Mouse (Mus musculus): ENCODE data around the gene Nrp2.

Gene Nrp2

GRCm38 (mm10) chr1:62721706-62722187 is 18.7 kb downstream of the Nrp2 start:
- no peak for DNase-seq (ENCODE audit: low read depth, low spot score)

DNA sequence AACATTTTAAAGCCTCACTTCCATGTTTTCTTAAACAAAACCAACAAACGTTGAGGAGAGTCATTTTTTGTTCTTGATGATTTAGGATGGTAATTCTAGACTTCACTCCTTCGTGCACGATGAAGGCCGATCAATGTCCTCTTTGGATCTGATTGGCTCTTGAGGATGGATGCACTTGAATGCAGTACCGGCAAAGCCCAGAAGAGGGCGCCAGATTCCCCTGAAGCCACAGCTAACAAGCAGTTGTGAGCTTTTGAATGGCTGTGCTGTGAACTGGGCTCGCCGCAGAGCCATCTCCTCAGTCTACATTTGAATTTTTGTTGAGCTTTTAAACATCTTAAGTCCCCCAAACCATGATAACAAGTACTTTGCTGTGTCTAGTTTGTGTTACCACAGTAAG is 19.4 kb downstream of the Nrp2 start:
- no peak for DNase-seq (ENCODE audit: low read depth, low spot score)

DNA sequence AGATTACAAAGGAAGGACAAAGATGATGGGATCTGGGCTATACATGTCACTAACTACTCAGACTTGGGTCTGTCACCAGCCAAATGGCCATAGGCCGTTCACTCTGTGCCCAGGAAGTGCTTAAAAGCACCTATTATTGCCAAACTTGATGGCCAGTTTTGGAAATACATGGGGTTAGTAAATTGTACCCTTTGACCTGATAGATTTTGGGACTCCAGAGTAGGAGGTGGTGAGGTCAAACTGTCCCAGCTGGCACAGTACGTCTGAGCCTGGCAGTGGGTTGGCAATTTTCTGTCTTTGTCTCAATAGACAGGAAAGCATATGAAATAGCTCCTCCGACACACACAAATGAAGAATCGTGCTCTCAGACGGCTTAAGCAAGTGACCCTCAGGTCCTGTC is 20.8 kb downstream of the Nrp2 start:
- no peak for DNase-seq (ENCODE audit: low read depth, low spot score)

DNA sequence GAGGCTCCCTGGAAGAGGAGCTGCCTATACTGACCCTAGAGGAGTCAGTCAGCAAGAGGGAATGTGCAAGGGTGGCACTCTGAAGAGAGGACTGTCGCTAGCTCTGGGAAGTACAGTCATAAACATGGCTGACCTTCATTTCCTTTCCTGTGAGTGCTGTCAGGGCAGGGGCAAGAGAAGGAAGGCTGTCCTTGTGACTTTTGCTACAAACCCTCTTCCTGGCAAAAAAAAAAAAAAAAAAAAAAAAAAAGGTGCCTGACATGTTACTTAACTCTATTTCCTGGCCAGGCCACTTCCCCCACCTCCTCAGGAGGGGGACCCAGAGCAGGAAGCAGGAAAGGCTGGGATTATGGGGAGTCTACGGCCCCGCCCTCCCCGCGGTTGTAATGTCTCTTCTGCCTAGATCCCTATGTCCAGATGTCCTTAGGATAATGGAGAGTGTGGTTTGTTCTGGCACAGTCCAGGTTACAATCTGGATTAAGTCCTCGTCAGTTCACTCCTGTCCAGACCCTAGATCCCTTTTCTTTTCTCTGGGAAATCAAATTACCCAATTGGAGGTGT is 21.5 kb downstream of the Nrp2 start:
- DNase-seq (ENCODE audit: low read depth, low spot score) = no peak

DNA sequence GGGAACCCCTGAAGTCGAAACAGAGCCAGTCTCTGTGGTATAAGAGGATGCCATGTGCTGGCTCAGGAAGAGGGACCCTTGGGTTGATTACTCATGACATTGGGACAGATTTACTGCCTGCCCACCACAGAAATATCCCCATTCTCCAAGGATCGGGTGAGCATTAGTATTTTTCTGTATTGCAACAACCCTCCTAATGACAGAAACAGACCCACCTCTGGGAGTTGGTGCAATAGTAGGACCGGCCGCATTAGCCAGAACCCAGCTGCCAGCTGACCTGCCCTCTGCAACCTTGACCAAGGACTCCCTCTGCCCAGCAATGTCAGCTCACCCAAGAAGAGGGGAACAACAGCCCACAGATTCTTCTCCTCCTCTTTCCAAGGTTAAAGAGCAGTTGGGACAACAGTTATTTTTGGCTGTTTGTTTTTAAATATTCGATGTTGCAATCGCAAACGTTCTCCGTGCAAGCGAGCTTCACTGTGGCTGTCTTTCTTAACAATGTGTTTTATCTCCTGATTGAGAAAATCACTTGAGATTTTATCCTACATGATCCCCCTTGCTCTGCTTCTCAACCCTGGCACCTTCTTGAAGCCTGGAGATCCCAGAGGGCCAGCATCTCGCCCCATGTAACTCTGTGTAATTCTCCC is 22.1 kb downstream of the Nrp2 start:
- DNase-seq (ENCODE audit: low read depth, low spot score) = no peak

GRCm38 (mm10) chr1:62727191-62727590 is 24.1 kb downstream of the Nrp2 start:
- no peak for DNase-seq (ENCODE audit: low read depth, low spot score)

- DNase-seq (ENCODE audit: low read depth, low spot score) = no peak
These were observed 25.3 kb downstream of the Nrp2 start for GRCm38 (mm10) chr1:62728421-62728820.

DNA sequence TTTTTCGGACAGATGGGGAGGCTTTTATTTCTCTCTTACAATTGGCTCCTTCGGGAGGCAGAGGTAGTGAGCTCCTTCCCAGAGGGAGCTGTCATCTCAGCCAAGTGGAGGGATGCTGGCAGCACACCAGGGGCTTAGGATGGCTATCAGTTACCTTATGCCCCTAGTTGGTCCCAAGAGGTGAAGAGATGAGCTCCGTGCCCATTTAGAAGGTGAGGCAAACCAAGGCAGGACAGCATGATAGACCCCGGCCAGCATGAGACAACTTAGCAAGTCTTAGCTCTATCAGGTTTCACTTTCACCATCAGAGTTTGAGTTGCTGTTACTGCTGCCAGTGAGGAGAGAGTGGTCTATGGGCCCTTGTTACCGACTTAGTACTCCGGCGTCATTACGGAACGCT is 25.8 kb downstream of the Nrp2 start:
- no peak for DNase-seq (ENCODE audit: low read depth, low spot score)

- no peak for DNase-seq (ENCODE audit: low read depth, low spot score)
These were observed 26.5 kb downstream of the Nrp2 start for GRCm38 (mm10) chr1:62729345-62730150.

DNA sequence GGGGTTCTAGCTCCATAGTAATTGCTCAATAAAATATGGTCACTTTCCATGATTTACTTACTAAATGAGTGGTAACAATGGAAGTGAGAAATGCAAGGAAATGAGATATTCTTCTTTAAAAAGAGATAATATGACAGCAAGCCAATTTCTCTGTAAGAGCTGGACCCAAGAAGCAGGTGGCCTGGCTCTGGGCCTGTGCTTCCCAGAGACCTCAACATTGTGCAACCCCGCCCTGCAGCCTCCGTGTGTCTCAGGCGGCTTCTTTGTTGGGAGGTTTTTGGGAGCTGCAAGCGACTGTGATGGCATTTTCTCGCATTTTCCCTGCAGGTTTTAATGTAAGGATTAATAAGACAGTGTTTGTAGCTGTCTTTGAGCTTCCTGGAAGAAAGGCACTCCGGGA is 29.0 kb downstream of the Nrp2 start:
- no peak for DNase-seq (ENCODE audit: low read depth, low spot score)

GRCm38 (mm10) chr1:62734420-62734931 is 31.4 kb downstream of the Nrp2 start:
- DNase-seq (ENCODE audit: low read depth, low spot score) = no peak

GRCm38 (mm10) chr1:62734980-62735379 is 31.9 kb downstream of the Nrp2 start:
- DNase-seq (ENCODE audit: low read depth, low spot score) = no peak

DNA sequence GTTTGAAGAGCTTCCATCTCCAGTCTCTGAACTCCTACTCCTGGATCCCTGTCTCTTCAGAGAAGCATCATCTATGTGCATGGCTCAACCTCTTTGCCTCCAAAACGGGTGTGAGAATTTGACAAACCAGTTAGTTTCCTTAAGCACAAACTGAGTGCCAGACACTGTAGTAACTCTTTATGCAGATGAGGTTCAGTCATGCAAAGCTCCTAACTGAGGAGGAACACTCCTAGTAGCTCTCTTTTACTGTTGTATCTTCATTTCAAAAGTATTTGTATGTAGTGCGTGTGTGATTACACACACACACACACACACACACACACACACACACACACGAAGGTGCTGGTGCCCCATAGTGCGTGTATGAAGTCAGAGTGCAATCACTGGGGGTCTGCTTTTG is 32.8 kb downstream of the Nrp2 start:
- DNase-seq (ENCODE audit: low read depth, low spot score) = no peak

DNA sequence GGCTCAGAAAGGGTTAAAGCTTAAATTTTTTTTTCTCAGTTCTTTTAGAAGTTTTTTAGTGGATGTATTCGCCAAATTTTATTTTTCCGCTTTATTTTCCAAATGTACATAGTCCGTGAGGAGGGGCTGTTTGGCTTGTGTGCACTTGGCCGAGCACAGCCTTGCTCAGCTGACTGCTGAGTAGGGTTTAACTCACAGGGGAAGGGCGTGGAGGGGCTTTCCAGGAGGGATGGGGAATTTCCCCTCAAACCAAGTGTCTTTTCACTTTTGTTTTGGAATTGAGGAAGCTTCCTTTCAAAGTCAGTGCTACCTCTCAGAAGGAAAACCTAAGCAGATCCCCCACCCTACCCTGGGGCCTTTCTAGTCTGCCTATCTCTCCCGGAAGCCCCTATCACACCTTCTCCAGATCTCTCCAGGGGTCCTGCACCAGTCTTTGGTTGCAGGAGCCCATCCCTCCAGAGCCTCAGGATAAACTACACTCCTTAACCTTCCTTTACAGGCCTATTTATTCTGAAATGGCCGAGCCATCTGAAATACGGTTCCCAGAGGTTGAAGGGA is 33.4 kb downstream of the Nrp2 start:
- DNase-seq (ENCODE audit: low read depth, low spot score) = no peak

DNA sequence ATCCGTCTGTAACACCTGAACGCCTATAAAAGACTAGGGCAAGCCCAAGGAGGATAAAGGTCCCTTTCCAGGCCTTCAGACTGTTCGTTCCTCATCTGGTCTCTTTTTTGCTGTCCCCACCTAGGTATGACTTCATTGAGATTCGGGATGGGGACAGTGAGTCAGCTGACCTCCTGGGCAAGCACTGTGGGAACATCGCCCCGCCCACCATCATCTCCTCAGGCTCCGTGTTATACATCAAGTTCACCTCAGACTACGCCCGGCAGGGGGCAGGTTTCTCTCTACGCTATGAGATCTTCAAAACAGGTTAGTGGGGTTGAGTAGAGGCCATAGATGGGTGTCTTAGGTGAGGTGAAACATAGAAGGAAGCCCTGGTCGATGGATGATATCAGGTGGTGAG is 35.1 kb downstream of the Nrp2 start:
- no peak for DNase-seq (ENCODE audit: low read depth, low spot score)

GRCm38 (mm10) chr1:62742092-62742491 is 39.0 kb downstream of the Nrp2 start:
- no peak for DNase-seq (ENCODE audit: low read depth, low spot score)

DNA sequence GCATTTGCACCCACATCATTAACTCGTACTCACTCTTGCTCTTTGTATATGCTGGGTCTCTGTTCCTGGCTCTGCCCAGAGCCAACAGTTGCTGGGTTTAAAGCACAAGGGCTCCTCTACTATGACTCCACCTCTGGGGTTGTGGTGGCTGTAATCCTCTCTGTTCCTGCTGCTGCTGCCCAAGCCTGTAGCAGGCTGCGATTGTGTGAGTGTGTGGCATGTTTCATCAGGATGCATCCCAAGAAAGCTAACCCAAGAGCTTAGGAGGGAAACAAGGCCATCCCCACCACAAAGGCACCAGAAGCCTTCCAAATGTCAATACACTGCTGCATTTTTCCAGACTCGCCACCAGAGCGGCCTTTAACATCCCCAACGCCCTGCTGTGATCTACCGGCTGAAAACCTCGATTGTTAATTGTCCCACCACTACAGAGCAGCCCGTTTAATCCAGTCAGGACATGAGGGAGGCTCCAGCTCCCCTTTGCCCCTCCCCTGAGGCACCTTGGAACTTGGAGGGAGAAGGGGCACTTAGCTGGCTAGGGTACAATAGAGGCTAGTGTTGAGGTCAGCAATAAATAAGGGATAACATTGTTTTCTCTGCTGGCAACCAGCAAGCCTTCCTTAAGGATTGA is 40.1 kb downstream of the Nrp2 start:
- DNase-seq (ENCODE audit: low read depth, low spot score) = peak; percentile 36

GRCm38 (mm10) chr1:62745889-62746288 is 42.8 kb downstream of the Nrp2 start:
- no peak for DNase-seq (ENCODE audit: low read depth, low spot score)

- no peak for DNase-seq (ENCODE audit: low read depth, low spot score)
These were observed 44.5 kb downstream of the Nrp2 start for GRCm38 (mm10) chr1:62747421-62748111.

- no peak for DNase-seq (ENCODE audit: low read depth, low spot score)
These were observed 45.3 kb downstream of the Nrp2 start for GRCm38 (mm10) chr1:62748361-62748760.

GRCm38 (mm10) chr1:62749716-62750115 is 46.6 kb downstream of the Nrp2 start:
- DNase-seq (ENCODE audit: low read depth, low spot score) = peak; percentile 59
